Mouse (Mus musculus): ENCODE measurements around the gene Rasal1.

GRCm38 (mm10) chr5:120694695-120695074 lies 46.1 kb downstream of the Rasal1 start:
- TF ChIP-seq TAL1 (IDR thresholded peaks at IDR 0.05; ENCODE audit: low read length) (no peak), GATA1 (IDR thresholded peaks at IDR 0.05; ENCODE audit: low read length) (no peak)

All from erythroblast, embryonic 14.5 days (primary cell).